Mouse (Mus musculus) bone marrow macrophage, adult 2 months (primary cell): ENCODE results near the gene Nt5dc1. TPM values are rescaled to one million over a fixed set of nuclear protein-coding genes. Genes with fewer than 3 reads are reported as not detected.
A peak's percentile ranks its signal among the peaks of the same experiment; 100 is the strongest.
"Not testable (repeated sequence)": the region's sequence is repeated elsewhere in the genome, so short reads cannot be mapped to it uniquely, and the experiment has no call there.

Source experiments
- H3K27ac ChIP-seq: 2 replicates; pipeline ENCODE4 v1.5.1; 2012; ENCODE audit warnings: low read depth, low read length; ENCODE audit not compliant: insufficient read depth
- H3K4me1 ChIP-seq: 2 replicates; pipeline ENCODE4 v1.6.1; 2012; ENCODE audit warnings: low read length; ENCODE audit not compliant: control insufficient read depth, insufficient read depth
- H3K4me3 ChIP-seq: 2 replicates; pipeline ENCODE4 v1.5.1; 2012; ENCODE audit warnings: mild to moderate bottlenecking, low read length, moderate library complexity; ENCODE audit not compliant: insufficient read depth
- CTCF ChIP-seq: IDR thresholded peaks from 2 replicates; pipeline ENCODE4 v1.5.1; 2012; ENCODE audit warnings: low read depth, mild to moderate bottlenecking, low read length, moderate library complexity
- POLR2A ChIP-seq: IDR thresholded peaks from 2 replicates; pipeline ENCODE4 v1.6.1; 2012; ENCODE audit warnings: mild to moderate bottlenecking, low read depth, low read length, borderline replicate concordance
- polyA plus RNA-seq: library from polyadenylated mRNA; stranded (reverse); fragments of >200 nt; gene quantifications from 2 replicates; pipeline ENCODE4 v1.2.4, GENCODE M21; 2012; ENCODE audit not compliant: missing spikeins, insufficient read depth, insufficient read length

Gene Nt5dc1
- polyA plus RNA-seq, 1 experiment = 15.2 TPM

DNA sequence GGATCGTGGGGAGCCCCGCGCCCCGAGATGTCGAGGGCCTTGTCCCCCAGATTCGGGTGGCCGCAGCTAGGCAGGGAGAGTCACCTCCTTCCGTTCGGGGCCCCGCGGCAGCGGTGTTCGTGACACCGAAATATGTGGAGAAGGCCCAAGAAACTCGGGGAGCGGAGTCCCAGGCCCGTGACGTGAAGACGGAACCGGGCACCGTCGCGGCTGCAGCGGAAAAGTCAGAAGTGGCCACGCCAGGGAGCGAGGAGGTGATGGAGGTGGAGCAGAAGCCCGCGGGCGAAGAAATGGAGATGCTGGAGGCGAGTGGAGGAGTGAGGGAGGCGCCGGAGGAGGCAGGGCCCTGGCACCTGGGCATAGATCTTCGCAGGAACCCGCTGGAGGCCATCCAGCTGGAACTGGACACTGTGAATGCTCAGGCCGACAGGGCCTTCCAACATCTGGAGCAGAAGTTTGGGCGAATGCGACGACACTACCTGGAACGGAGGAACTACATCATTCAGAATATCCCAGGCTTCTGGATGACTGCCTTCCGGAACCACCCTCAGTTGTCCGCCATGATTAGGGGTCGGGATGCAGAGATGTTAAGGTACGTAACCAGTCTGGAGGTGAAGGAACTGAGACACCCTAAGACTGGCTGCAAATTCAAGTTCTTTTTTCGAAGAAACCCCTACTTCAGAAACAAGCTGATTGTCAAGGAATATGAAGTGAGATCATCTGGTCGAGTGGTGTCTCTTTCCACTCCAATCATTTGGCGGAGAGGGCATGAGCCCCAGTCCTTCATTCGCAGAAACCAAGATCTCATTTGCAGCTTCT lies 135.7 kb downstream of the Nt5dc1 start:
- peak overlapping the region; percentile 91 for H3K4me3 ChIP-seq
- TF ChIP-seq CTCF (no peak), POLR2A (no peak)
- H3K4me1 ChIP-seq = peaks cover 14% of the 10 kb centered on the region
- peak overlapping the region; percentile 54 for H3K27ac ChIP-seq

DNA sequence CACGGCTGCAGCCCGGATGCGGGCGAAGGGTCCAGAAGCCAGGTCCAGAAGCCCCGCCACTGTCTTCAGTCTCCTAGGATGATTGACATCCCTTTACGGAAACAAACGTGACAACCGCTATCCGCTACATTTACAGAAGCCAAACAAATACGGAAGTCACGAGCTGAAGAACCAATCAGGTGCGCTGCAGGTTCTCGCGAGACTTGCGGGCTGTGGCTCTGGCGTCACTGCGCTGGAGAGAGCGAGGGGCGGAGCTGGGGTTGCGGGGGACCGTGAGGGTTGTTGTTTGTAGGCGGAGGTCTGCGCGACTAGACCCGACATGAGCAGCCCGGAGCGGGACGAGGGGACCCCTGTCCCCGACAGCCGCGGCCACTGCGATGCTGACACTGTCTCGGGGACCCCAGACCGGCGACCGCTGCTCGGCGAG lies 136.4 kb downstream of the Nt5dc1 start, which contains the start of gene Tspyl1:
Tspyl1 (plus strand) TSS at position 229 of the 427 bp plus-strand sequence.
- peaks cover 11% of the 10 kb centered on the region for H3K4me1 ChIP-seq
- peak within 1 kb of the TSS; percentile 76 for H3K27ac ChIP-seq
- H3K4me3 ChIP-seq = peak within 1 kb of the TSS; percentile 91
- TF ChIP-seq POLR2A (peak; percentile 57), CTCF (no peak)

- Histone ChIP-seq H3K4me1 (peaks cover 11% of the 10 kb centered on the region), H3K27ac (peak overlapping the region; percentile 76), H3K4me3 (peak overlapping the region; percentile 91)
- TF ChIP-seq POLR2A = no peak
- TF ChIP-seq CTCF = no peak
These were observed 137.0 kb downstream of the Nt5dc1 start for GRCm38 (mm10) chr10:34281211-34281961.

DNA sequence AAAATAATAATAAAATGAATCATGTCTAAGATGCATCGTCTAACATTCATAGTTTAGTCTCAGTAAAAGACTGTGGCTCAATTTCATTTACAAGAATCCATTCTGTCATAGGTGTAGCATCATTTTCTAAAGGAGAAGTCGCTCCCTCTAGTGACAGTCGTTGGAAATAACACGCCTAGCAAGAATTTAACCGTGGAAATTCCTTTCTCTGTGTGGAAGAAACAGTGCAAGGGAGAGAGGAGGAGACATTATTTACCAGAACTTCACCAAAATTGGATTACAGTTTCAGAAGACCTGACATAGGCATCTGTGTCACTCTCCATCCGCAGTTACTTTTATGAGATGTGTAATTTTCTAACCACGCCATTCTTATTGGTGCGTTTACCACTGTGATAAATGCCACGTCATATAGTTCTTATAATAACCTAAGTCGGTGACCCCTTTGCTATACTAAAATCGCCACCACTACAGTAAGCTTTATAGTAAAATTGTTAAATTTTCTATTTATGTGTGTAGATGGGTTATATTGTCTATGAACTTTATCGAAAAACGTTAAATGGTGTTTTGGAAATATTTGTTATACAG lies 137.7 kb downstream of the Nt5dc1 start:
- peaks cover 11% of the 10 kb centered on the region for H3K4me1 ChIP-seq
- TF ChIP-seq CTCF = no peak
- TF ChIP-seq POLR2A = no peak
- peak overlapping the region; percentile 37 for H3K4me3 ChIP-seq
- peak overlapping the region; percentile 21; the same call in 1 of the 2 replicates for H3K27ac ChIP-seq

- Histone ChIP-seq H3K4me3 (no peak overlapping the region), H3K4me1 (peaks cover 13% of the 10 kb centered on the region), H3K27ac (peak overlapping the region; percentile 42)
- TF ChIP-seq CTCF (no peak), POLR2A (no peak)
These were observed 146.7 kb downstream of the Nt5dc1 start for GRCm38 (mm10) chr10:34271681-34272080.

- TF ChIP-seq CTCF = no peak
- TF ChIP-seq POLR2A = no peak
- H3K4me1 ChIP-seq = peaks cover 10% of the 10 kb centered on the region
- H3K4me3 ChIP-seq = no peak overlapping the region
- no peak overlapping the region for H3K27ac ChIP-seq
These were observed 150.9 kb downstream of the Nt5dc1 start for GRCm38 (mm10) chr10:34267312-34268070.

DNA sequence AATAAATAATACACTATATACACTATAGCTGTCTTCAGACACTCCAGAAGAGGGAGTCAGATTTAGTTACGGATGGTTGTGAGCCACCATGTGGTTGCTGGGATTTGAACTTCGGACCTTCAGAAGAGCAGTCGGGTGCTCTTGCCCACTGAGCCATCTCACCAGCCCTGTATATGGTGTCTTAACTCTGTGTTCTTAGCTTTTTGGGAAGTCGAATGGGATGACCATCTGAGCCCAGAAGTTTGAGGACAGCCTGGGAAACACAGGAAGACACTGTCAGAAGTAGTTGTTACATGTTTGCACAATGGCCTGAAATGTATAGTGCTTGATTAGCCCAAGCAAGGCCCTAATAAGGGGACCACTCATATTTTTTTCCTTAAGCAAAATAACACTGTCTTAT lies 153.2 kb downstream of the Nt5dc1 start:
- Histone ChIP-seq H3K4me3 (no peak overlapping the region), H3K4me1 (peaks cover 4% of the 10 kb centered on the region; the same call in 1 of the 2 replicates)
- TF ChIP-seq POLR2A (no peak), CTCF (no peak)

DNA sequence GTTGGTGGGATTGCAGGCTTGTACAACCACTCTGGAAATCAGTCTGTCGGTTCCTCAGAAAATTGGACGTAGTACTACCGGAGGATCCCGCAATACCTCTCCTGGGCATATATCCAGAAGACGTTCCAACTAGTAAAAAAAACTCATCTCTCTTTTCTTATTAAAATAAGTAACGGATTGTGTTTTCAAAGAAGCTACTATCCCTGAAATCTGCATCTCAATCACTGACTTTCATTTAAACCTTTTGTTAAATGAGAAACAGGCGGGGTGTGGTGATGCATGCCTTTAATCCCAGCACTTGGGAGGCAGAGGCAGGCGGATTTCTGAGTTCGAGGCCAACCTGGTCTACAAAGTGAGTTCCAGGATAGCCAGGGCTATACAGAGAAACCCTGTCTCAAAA lies 165.5 kb downstream of the Nt5dc1 start:
- H3K4me1 ChIP-seq = peaks cover 22% of the 10 kb centered on the region
- H3K4me3 ChIP-seq, H3K27ac ChIP-seq: not testable (repeated sequence)

More for the DNA sequence above, 153.2 kb downstream of the Nt5dc1 start:
- no peak overlapping the region for H3K27ac ChIP-seq

DNA sequence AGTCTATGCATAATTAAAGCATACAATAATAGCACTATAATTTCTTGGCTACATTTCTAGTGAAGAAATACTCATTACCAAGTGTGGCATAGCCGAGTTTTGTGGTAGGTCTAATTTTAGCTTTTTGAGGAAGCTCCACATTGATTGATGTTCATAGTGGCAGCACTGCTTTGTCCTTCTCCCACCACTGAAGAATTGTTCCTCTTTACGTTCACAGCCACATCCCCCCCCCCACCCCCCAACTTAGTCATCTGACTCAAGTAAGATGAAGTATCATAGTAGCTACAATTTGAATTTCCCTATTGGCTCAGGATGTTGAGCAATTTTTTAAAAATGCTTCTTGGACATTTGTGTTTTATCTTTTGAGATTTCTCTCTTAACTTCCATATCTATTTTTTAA lies 168.8 kb downstream of the Nt5dc1 start:
- Histone ChIP-seq H3K4me1 (peaks cover 49% of the 10 kb centered on the region), H3K4me3 (no peak overlapping the region), H3K27ac (peak overlapping the region; percentile 84; the same call in 1 of the 2 replicates)
- TF ChIP-seq CTCF = no peak
- TF ChIP-seq POLR2A = no peak

DNA sequence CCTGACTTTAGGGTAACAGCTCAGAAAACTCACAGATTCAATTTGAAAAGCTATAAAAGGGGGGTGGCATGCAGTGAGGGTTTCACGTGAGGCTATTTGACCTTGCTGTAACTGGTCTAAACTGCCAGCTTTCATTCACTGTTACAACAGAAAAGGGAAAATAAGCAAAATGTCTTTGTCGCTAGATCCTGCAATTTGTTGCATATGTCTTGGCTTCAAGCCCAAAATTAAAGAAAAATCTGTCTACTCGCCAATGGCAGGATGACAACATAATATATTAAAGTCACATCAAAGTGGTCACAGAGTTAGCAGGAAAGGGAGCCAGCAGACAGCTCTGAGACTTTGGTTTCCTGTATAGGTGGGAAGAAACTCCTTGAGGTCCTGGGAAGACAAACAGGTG lies 170.6 kb downstream of the Nt5dc1 start:
- peaks cover 58% of the 10 kb centered on the region for H3K4me1 ChIP-seq
- peak overlapping the region; percentile 48 for H3K27ac ChIP-seq
- H3K4me3 ChIP-seq = no peak overlapping the region
- TF ChIP-seq CTCF = no peak
- TF ChIP-seq POLR2A = no peak
